Mouse (Mus musculus) kidney, postnatal 0 days (tissue): ENCODE data around the gene Itga2. TPM values are rescaled to one million over a fixed set of nuclear protein-coding genes. Genes with fewer than 3 reads are reported as not detected.
A peak's percentile ranks its signal among the peaks of the same experiment; 100 is the strongest.

ENCODE experiments used
- ATAC-seq: fragments of 200-750 bp; cut with Nextera tagmentation; replicated peaks from 2 replicates; pipeline ENCODE4 v1.8.0; 2017; ENCODE audit warnings: low read depth, moderate number of reproducible peaks, moderate TSS enrichment, moderate library complexity; ENCODE audit not compliant: low FRiP score
- DNase-seq: peaks from one replicate; pipeline ENCODE4 v3.0.0-alpha.2; 2016; ENCODE audit warnings: low spot score
- H3K27ac ChIP-seq: fragments of 300-500 bp; sonication (generic); 2 replicates; pipeline ENCODE4 v1.5.1; 2014; ENCODE audit warnings: mild to moderate bottlenecking
- H3K27me3 ChIP-seq: fragments of 300-500 bp; sonication (generic); 2 replicates; pipeline ENCODE4 v1.6.1; 2014; ENCODE audit warnings: low read length, mixed read lengths; ENCODE audit not compliant: insufficient read depth
- H3K36me3 ChIP-seq: fragments of 300-500 bp; sonication (generic); 2 replicates; pipeline ENCODE4 v1.6.1; 2014; ENCODE audit warnings: low read length, mixed read lengths; ENCODE audit not compliant: insufficient read depth
- H3K4me1 ChIP-seq: fragments of 300-500 bp; sonication (generic); replicated peaks from 2 replicates; pipeline ENCODE4 v1.6.1; 2014; ENCODE audit warnings: antibody characterized with exemption, low read length, mixed read lengths; ENCODE audit not compliant: insufficient read depth
- H3K4me2 ChIP-seq: fragments of 300-500 bp; sonication (generic); 2 replicates; pipeline ENCODE4 v1.6.1; 2014; ENCODE audit warnings: mild to moderate bottlenecking, low read length, moderate library complexity, mixed read lengths
- H3K4me3 ChIP-seq: fragments of 300-500 bp; sonication (generic); replicated peaks from 2 replicates; pipeline ENCODE4 v1.5.1; 2014; ENCODE audit warnings: low read depth, low read length
- H3K9ac ChIP-seq: fragments of 300-500 bp; sonication (generic); 2 replicates; pipeline ENCODE4 v1.6.1; 2014; ENCODE audit warnings: low read depth, low read length
- H3K9me3 ChIP-seq: fragments of 300-500 bp; sonication (generic); replicated peaks from 2 replicates; pipeline ENCODE4 v1.6.1; 2016; ENCODE audit warnings: low read length, inconsistent platforms, mixed read lengths
- CTCF ChIP-seq: IDR thresholded peaks from 2 replicates; pipeline ENCODE4 v1.5.1; 2016; ENCODE audit warnings: antibody characterized with exemption, low read depth, mild to moderate bottlenecking, moderate library complexity
- WGBS: fragments of 180-500 bp; shearing (Covaris S2); extraction: QIAGEN DNeasy Blood & Tissue Kit; methylation state at CpG from one replicate; pipeline ENCODE4 v1.1.7; 2014; 5-methylcytosine and 5-hydroxymethylcytosine counted together
- polyA plus RNA-seq: library from polyadenylated mRNA; unstranded; fragments of >200 nt; fragmentation: Nextera tagmentation; extraction: Ambion mirVana; gene quantifications from 2 replicates; pipeline ENCODE4 v1.2.1, GENCODE M21; 2015

Gene Itga2
- polyA plus RNA-seq, 1 experiment from 2014 or later, result 2.3 TPM

DNA sequence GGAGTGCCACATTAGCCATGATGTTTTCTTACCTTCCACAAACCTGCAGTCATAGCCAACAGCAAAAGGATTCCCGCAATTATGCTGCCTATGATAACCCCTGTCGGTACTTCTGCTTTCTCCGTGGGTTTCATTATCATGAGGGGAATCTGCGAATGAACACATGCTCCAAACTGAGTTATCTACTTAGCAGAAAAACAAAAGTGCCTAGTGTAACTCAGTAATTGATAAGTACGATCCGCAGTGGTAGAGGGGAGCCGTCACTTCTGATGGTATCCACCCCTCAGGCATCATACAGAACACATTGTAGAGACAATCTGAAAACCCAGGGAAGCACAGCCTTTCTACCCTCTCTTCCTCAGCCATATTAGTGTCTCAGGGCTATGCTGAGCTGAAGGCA is 94.8 kb downstream of the Itga2 start:
- 0 out of 2 replicates have a peak, but pooled peaks cover 3% of the 10 kb centered on the region for H3K36me3 ChIP-seq
- ATAC-seq (no peak), DNase-seq (no peak)
- TF ChIP-seq CTCF, result no peak
- peaks cover 4% of the 10 kb centered on the region; the same call in 1 of the 2 replicates for H3K4me1 ChIP-seq
- no peak overlapping the region for H3K9ac ChIP-seq
- H3K27me3 ChIP-seq, result no peaks in the 10 kb centered on the region
- 90% methylated on average over 7 of the region's 7 CpGs for WGBS
- H3K4me3 ChIP-seq, result no peak overlapping the region
- H3K27ac ChIP-seq, result no peak overlapping the region
- no peaks in the 10 kb centered on the region for H3K9me3 ChIP-seq
- no peak overlapping the region for H3K4me2 ChIP-seq

DNA sequence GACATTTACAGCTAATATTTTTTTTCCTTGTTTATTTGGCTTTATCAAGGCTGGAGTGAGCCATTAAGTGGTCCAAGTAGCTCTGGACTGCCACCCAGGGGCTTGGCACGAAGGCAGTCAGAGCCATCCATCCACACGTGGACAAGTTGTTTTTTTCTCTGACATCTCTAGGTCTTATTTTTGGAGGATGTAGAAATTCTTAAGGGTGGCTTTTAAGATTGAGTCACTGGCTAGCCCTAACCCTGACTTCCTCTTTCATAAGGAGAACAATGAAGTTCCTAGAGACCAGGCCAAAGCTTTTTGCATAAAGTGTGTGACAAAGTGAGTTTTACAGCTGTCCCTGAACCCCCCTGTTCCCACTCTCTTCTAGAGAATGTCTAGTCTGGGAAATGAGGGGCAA is 97.3 kb downstream of the Itga2 start:
- Histone ChIP-seq H3K9me3 (no peaks in the 10 kb centered on the region), H3K4me1 (peaks cover 4% of the 10 kb centered on the region; the same call in 1 of the 2 replicates), H3K4me2 (no peak overlapping the region), H3K9ac (no peak overlapping the region), H3K36me3 (0 out of 2 replicates have a peak, but pooled peaks cover 3% of the 10 kb centered on the region), H3K27me3 (no peaks in the 10 kb centered on the region), H3K4me3 (no peak overlapping the region), H3K27ac (no peak overlapping the region)
- DNase-seq, result no peak
- no peak for ATAC-seq
- WGBS, result 51% methylated on average over 2 of the region's 2 CpGs
- no peak for TF ChIP-seq CTCF

DNA sequence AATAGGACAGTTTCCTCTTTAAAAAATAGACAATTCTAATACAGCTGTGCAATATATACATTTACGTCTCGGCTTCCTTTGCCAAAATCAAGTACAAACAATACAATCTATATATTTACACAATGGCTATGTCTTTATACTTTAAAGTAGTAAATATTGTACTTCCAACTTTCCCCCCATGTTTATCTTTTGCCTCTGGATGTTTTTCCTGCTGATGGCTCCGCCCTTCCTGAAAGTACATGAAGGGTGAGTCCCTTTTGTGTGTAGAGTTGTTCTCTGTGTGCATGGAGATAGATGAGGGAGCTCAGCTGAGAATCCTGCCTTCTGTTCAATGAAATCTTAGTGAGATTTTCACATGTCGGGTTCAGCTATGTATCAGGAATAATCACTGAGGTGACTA is 98.5 kb downstream of the Itga2 start:
- Histone ChIP-seq H3K9me3 (no peaks in the 10 kb centered on the region), H3K4me1 (0 out of 2 replicates have a peak, but pooled peaks cover under 1% of the 10 kb centered on the region), H3K4me3 (no peak overlapping the region), H3K4me2 (no peak overlapping the region), H3K9ac (no peak overlapping the region), H3K27me3 (no peaks in the 10 kb centered on the region), H3K36me3 (0 out of 2 replicates have a peak, but pooled peaks cover 3% of the 10 kb centered on the region), H3K27ac (no peak overlapping the region)
- DNase-seq, result no peak
- ATAC-seq, result no peak
- 79% methylated on average over 4 of the region's 4 CpGs for WGBS
- no peak for TF ChIP-seq CTCF

DNA sequence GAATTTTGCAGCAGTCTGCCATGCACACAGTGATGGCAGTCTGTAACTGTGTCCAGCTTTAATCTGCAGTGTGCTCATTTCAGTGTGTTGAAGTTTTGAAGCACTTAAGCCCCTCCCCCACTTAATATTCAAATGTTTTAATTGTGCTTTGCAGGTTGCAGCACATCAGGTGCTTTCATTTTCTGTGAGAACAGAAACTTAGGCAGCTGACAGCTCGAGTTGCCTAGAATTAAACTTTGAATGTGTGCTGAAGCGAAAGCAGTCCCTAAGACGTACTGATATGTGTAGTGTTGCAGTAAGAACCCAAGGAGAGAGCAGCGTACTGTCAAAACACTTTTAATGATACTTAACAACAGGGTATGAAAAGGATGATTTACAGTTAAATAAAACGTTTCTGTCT is 99.1 kb downstream of the Itga2 start:
- no peaks in the 10 kb centered on the region for H3K27me3 ChIP-seq
- 0 out of 2 replicates have a peak, but pooled peaks cover 5% of the 10 kb centered on the region for H3K36me3 ChIP-seq
- H3K4me1 ChIP-seq, result no peaks in the 10 kb centered on the region
- H3K4me3 ChIP-seq, result no peak overlapping the region
- DNase-seq (no peak), ATAC-seq (no peak)
- H3K4me2 ChIP-seq, result no peak overlapping the region
- no peak overlapping the region for H3K27ac ChIP-seq
- H3K9me3 ChIP-seq, result no peaks in the 10 kb centered on the region
- WGBS, result 68% methylated on average over 5 of the region's 5 CpGs
- TF ChIP-seq CTCF, result no peak
- no peak overlapping the region for H3K9ac ChIP-seq

DNA sequence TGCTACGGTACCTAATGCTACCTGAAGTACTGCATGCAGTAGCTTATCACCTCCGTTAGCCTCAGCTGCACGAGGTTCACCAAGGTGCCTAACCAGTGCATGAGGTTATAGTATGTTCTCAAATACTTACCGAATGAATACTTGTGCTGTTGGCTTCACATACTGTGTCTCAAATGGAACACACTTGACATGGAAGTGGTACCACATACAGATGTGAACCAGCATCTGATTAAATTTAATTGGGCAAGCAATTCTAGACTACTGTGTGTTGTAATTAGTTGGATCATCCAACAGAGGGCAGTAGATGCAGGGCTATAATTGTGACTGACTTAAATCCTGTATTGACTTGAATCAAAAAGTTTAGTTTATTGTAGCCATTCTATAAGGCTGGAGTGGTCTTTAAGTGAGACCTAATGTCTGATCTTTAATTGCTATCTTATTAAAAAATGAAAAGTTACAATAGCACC is 100.5 kb downstream of the Itga2 start:
- H3K27me3 ChIP-seq, result no peaks in the 10 kb centered on the region
- H3K4me2 ChIP-seq, result no peak overlapping the region
- DNase-seq (peak; percentile 59), ATAC-seq (peak; percentile 45; the same call in 1 of the 2 replicates)
- H3K27ac ChIP-seq, result no peak overlapping the region
- peak; percentile 77 for TF ChIP-seq CTCF
- no peak overlapping the region for H3K4me3 ChIP-seq
- no peaks in the 10 kb centered on the region for H3K4me1 ChIP-seq
- no peak overlapping the region for H3K9ac ChIP-seq
- H3K9me3 ChIP-seq, result no peaks in the 10 kb centered on the region
- WGBS, result 85% methylated on average over 4 of the region's 4 CpGs
- H3K36me3 ChIP-seq, result peaks cover 19% of the 10 kb centered on the region

DNA sequence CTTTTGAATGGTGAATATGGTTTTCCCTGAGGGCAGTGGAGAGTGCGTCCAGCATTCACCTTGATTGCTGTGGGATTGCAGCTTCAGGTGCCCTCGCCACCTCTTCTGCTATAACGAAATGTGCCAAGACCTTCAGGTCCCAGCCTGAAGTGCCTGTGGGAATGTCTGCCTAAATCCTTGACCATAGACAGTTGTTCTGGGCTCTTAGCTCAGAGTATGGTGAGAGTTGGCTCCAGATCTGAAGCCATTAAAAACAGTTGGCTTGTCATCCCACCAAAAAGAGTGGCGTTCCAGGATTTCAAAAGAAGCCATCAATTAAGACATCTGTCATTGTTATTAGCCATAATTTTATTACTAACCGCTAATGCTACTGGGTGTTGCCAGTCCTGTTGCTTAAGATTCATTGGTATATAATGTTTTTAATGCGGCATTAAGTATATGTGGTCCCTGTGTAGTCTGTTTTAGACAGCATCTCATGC is 106.5 kb downstream of the Itga2 start:
- no peak for DNase-seq
- Histone ChIP-seq H3K27ac (no peak overlapping the region), H3K9me3 (no peaks in the 10 kb centered on the region), H3K9ac (no peak overlapping the region), H3K36me3 (peaks cover 24% of the 10 kb centered on the region), H3K27me3 (no peaks in the 10 kb centered on the region), H3K4me1 (no peaks in the 10 kb centered on the region), H3K4me3 (no peak overlapping the region), H3K4me2 (no peak overlapping the region)
- no peak for TF ChIP-seq CTCF
- no peak for ATAC-seq
- 93% methylated on average over 6 of the region's 6 CpGs for WGBS

DNA sequence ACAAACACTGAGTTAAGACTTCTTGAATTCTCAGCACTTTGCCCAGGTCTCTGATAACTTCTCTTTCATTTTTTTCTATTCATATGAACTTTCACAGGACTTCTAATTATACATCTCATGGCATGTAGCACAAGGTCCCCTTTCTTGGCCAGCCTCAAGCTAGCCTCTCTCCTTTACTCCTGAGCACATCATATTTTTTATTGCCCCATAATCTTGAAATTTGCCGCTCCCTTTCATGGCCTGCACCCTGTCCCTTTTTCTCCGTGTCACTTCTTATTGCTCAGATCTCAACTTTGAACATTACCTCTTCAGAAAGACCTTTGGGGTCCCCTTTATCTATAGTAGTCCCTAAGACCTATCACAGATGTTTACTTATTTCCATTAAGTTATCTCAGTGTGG is 109.0 kb downstream of the Itga2 start:
- H3K27me3 ChIP-seq, result no peaks in the 10 kb centered on the region
- 0 out of 2 replicates have a peak, but pooled peaks cover 4% of the 10 kb centered on the region for H3K4me1 ChIP-seq
- no peak overlapping the region for H3K4me3 ChIP-seq
- no peak for DNase-seq
- H3K4me2 ChIP-seq, result no peak overlapping the region
- H3K9me3 ChIP-seq, result no peaks in the 10 kb centered on the region
- 94% methylated on average over 2 of the region's 2 CpGs for WGBS
- H3K36me3 ChIP-seq, result peaks cover 22% of the 10 kb centered on the region
- H3K27ac ChIP-seq, result no peak overlapping the region
- H3K9ac ChIP-seq, result no peak overlapping the region
- no peak for TF ChIP-seq CTCF
- no peak for ATAC-seq
